Mouse (Mus musculus): ENCODE measurements around the gene Gm17545. TPM values are rescaled to one million over a fixed set of nuclear protein-coding genes. Genes with fewer than 3 reads are reported as not detected.

The Gm17545 gene
- polyA plus RNA-seq, 1 experiment from 2014 or later, result not detected

DNA sequence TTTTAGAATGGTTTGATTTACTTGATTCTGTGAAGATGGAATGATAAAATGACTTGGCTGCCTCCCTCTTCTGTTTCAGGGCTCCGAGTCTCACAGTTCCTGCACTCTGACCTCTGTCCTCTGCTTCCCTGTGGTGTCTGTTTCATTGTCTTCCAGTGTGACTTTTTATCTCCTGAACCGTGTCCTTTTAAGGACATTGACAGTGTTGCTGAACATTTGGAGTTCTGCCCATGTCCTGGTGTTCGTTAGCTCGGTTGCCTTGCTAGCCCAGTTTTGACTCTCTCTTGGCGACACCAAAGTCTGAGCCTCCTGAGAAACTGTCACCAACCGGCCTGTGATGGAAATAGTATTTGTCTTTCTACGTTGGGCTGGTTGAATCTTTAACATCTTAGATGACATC, 33.6 kb upstream of the Gm17545 start:
- no peak overlapping the region for H3K27ac ChIP-seq (ENCODE audit: low read depth, low read length)
- no peak overlapping the region for H3K9ac ChIP-seq (ENCODE audit: low read depth, low read length)
- no peak overlapping the region for H3K4me2 ChIP-seq
- H3K4me3 ChIP-seq (ENCODE audit: low read depth, low read length), result no peak overlapping the region
- H3K4me1 ChIP-seq (replicated peaks; ENCODE audit: control insufficient read depth, insufficient read depth, low read length), result 0 out of 2 replicates have a peak, but pooled peaks cover 5% of the 10 kb centered on the region
- no peaks in the 10 kb centered on the region for H3K36me3 ChIP-seq (ENCODE audit: control insufficient read depth, insufficient read depth, low read length)
- ATAC-seq (replicated peaks; ENCODE audit: low FRiP score) (no peak), DNase-seq (ENCODE audit: low spot score) (no peak)
- 59% methylated on average over 7 of the region's 7 CpGs for WGBS
- no peaks in the 10 kb centered on the region for H3K27me3 ChIP-seq (replicated peaks; ENCODE audit: control insufficient read depth, insufficient read depth, low read length)
- H3K9me3 ChIP-seq (ENCODE audit: control insufficient read depth, low read length), result no peaks in the 10 kb centered on the region

DNA sequence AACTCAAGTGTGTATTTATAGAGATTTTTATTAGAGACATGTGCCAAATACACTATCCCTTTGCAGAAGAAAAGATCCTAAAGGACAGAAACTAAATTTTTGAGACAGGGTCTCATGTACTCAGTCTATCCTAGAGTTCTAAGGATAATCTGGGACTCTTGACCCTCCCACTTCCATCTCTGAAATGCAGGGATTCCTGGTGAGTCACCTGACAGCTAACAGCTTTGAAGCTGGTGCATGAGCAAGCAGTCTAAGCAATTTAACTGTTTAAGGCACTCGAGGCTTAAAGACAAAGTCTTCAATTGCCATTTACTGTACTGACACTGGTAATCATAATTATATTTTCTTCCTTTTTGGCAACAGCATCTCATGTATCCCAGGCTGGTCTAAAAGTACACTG, 31.5 kb upstream of the Gm17545 start:
- H3K4me3 ChIP-seq (ENCODE audit: low read depth, low read length), result no peak overlapping the region
- no peaks in the 10 kb centered on the region for H3K9me3 ChIP-seq (ENCODE audit: control insufficient read depth, low read length)
- H3K27ac ChIP-seq (ENCODE audit: low read depth, low read length), result no peak overlapping the region
- H3K4me2 ChIP-seq, result no peak overlapping the region
- ATAC-seq (replicated peaks; ENCODE audit: low FRiP score), result no peak
- no peaks in the 10 kb centered on the region for H3K36me3 ChIP-seq (ENCODE audit: control insufficient read depth, insufficient read depth, low read length)
- WGBS, result 59% methylated on average over 1 of the region's 1 CpGs
- 0 out of 2 replicates have a peak, but pooled peaks cover 5% of the 10 kb centered on the region for H3K4me1 ChIP-seq (replicated peaks; ENCODE audit: control insufficient read depth, insufficient read depth, low read length)
- H3K9ac ChIP-seq (ENCODE audit: low read depth, low read length), result no peak overlapping the region
- no peak for DNase-seq (ENCODE audit: low spot score)
- H3K27me3 ChIP-seq (replicated peaks; ENCODE audit: control insufficient read depth, insufficient read depth, low read length), result no peaks in the 10 kb centered on the region

DNA sequence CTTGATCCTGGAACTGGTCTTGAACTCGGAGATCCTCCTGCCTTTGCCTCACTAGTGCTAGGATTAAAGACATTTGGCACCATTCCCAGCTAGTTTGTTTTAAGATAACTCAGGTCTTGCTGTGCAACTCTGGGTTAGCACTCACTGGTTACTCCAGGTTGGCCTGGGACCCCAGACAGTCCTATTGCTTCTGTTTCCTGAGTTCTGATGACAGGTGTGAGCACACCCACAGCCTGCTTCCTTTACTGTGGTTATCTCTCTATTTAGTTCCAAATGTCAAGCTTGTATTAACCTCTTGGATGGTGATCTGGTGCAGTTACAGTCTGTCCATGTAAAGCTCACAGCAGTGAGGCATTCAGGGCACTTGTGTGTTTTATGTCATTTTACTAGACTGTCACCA, 30.6 kb upstream of the Gm17545 start:
- WGBS, result 79% methylated on average over 1 of the region's 1 CpGs
- H3K4me3 ChIP-seq (ENCODE audit: low read depth, low read length), result no peak overlapping the region
- H3K27ac ChIP-seq (ENCODE audit: low read depth, low read length), result no peak overlapping the region
- H3K27me3 ChIP-seq (replicated peaks; ENCODE audit: control insufficient read depth, insufficient read depth, low read length), result no peaks in the 10 kb centered on the region
- ATAC-seq (replicated peaks; ENCODE audit: low FRiP score), result no peak
- H3K4me2 ChIP-seq, result no peak overlapping the region
- no peak for DNase-seq (ENCODE audit: low spot score)
- no peak overlapping the region for H3K9ac ChIP-seq (ENCODE audit: low read depth, low read length)
- no peaks in the 10 kb centered on the region for H3K9me3 ChIP-seq (ENCODE audit: control insufficient read depth, low read length)
- peaks cover 9% of the 10 kb centered on the region; the same call in 1 of the 2 replicates for H3K4me1 ChIP-seq (replicated peaks; ENCODE audit: control insufficient read depth, insufficient read depth, low read length)
- no peaks in the 10 kb centered on the region for H3K36me3 ChIP-seq (ENCODE audit: control insufficient read depth, insufficient read depth, low read length)

DNA sequence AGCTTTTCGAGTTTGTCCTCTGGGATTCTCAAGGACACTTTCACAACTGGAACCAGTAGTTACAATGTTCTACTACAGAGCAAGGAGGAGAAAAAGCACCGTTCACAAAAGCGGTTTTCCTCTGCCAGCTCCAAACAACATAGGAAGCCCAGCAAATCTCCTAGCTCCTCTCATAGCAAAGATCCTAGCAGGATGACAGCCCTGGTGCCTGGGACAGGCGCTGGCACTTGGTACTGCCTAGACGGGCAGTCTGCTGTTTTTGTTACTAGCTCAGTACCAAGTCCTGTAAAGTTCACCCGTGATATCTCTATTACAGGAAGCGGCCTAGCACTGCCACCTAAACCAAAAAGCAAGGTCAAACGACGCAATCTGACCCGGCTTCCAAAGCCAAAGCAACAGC, 29.9 kb upstream of the Gm17545 start:
- no peak for ATAC-seq (replicated peaks; ENCODE audit: low FRiP score)
- WGBS, result 69% methylated on average over 10 of the region's 10 CpGs

DNA sequence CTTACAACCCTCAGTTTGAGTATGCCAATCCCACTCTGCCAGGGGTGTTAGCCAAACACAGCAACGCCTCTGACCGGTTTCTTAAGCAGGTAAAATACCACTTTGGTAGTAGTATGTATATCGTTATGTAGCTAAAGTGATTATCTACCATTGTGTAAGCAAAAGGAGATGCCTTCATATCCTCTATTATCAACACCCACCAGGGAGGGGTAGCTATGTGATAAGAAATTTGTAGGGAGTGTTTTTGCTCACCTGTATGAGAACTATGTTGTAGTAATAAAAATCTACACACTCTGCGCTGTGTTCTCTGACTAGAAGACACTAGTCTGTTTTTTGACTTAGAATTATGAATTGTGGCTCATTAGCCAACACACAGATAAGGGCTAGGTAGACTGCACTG, 29.4 kb upstream of the Gm17545 start:
- ATAC-seq (replicated peaks; ENCODE audit: low FRiP score) (no peak), DNase-seq (ENCODE audit: low spot score) (no peak)
- Histone ChIP-seq H3K4me3 (ENCODE audit: low read depth, low read length) (no peak overlapping the region), H3K36me3 (ENCODE audit: control insufficient read depth, insufficient read depth, low read length) (no peaks in the 10 kb centered on the region), H3K27ac (ENCODE audit: low read depth, low read length) (no peak overlapping the region), H3K27me3 (replicated peaks; ENCODE audit: control insufficient read depth, insufficient read depth, low read length) (no peaks in the 10 kb centered on the region), H3K9ac (ENCODE audit: low read depth, low read length) (no peak overlapping the region), H3K4me1 (replicated peaks; ENCODE audit: control insufficient read depth, insufficient read depth, low read length) (peaks cover 12% of the 10 kb centered on the region; the same call in 1 of the 2 replicates), H3K4me2 (no peak overlapping the region), H3K9me3 (ENCODE audit: control insufficient read depth, low read length) (no peaks in the 10 kb centered on the region)
- WGBS, result 85% methylated on average over 4 of the region's 4 CpGs

More for the DNA sequence above, 29.9 kb upstream of the Gm17545 start:
- Histone ChIP-seq H3K4me1 (replicated peaks; ENCODE audit: control insufficient read depth, insufficient read depth, low read length) (peaks cover 12% of the 10 kb centered on the region; the same call in 1 of the 2 replicates), H3K9me3 (ENCODE audit: control insufficient read depth, low read length) (no peaks in the 10 kb centered on the region), H3K27ac (ENCODE audit: low read depth, low read length) (no peak overlapping the region), H3K36me3 (ENCODE audit: control insufficient read depth, insufficient read depth, low read length) (no peaks in the 10 kb centered on the region), H3K27me3 (replicated peaks; ENCODE audit: control insufficient read depth, insufficient read depth, low read length) (no peaks in the 10 kb centered on the region), H3K9ac (ENCODE audit: low read depth, low read length) (no peak overlapping the region), H3K4me2 (no peak overlapping the region), H3K4me3 (ENCODE audit: low read depth, low read length) (no peak overlapping the region)
- DNase-seq (ENCODE audit: low spot score), result no peak

DNA sequence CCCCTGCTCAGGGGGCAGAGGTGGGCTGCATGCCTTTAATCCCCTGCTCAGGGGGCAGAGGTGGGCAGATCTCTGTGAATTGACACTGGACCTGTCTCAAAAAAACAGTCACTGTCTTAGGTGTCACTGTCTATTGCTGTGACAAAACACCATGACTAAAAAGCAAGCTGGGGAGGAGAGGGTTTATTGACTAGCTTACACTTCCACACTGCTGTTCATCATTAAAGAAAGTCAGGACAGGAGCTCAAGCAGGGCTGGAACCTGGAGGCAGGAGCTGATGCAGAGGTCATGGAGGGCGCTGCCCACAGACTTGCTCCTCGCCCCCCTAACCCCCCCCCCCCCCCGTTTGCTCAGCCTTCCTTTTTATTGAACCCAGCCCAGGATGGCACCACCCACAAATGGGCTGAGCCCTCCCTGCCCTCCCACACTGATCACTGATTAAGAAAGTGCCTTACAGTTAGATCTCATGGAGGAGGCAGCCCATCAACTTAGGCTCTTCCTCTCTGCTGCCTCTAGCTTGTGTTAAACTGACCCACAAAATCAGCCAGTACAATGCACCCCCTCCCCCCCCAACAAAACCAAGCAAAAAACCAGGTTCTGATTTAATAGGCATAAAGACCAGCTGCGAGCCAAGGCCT, 25.9 kb upstream of the Gm17545 start:
- DNase-seq (ENCODE audit: low spot score), result no peak
- H3K27ac ChIP-seq (ENCODE audit: low read depth, low read length), result no peak overlapping the region
- H3K4me2 ChIP-seq, result no peak overlapping the region
- 63% methylated on average over 3 of the region's 4 CpGs for WGBS
- no peak overlapping the region for H3K9ac ChIP-seq (ENCODE audit: low read depth, low read length)
- H3K4me3 ChIP-seq (ENCODE audit: low read depth, low read length), result no peak overlapping the region
- no peaks in the 10 kb centered on the region for H3K27me3 ChIP-seq (replicated peaks; ENCODE audit: control insufficient read depth, insufficient read depth, low read length)
- H3K36me3 ChIP-seq (ENCODE audit: control insufficient read depth, insufficient read depth, low read length), result no peaks in the 10 kb centered on the region
- H3K4me1 ChIP-seq (replicated peaks; ENCODE audit: control insufficient read depth, insufficient read depth, low read length), result peaks cover 12% of the 10 kb centered on the region
- H3K9me3 ChIP-seq (ENCODE audit: control insufficient read depth, low read length), result no peaks in the 10 kb centered on the region
- ATAC-seq (replicated peaks; ENCODE audit: low FRiP score), result peak; percentile 66

DNA sequence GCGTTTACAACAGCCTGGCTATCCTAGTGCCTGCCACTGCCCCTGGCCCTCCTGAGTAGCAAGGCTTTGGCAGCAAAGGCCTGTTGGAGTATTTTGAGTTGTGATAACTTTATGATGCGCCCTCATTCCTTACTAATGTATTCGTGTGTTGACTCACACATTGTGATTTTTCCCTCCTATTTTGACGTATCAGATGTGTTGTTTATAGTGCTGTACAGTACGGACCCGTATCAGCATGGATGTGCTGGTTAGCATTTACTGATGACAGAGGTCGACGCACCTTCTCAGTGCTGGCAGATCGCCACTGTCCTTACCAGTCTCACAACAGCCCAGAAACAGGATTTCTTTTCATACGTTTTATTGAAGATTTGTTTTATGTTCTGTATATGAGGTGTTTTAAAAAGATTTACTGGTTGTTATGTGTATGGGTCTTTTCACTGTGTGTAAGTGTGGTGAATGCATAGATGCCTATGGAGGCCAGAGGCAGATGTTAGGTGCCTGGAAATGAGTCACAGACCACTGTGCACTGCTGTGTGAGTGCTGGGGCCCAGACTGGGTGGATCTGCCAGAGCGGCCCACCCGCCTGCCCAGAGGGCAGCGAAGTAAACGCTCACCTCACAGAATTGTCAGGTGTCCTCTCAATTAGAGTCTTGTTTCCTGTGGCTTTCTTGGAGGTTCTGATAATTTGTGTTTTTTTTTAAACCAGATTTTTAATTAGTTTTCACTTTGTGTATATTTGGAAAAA, 25.3 kb upstream of the Gm17545 start:
- Histone ChIP-seq H3K27me3 (replicated peaks; ENCODE audit: control insufficient read depth, insufficient read depth, low read length) (no peaks in the 10 kb centered on the region), H3K9ac (ENCODE audit: low read depth, low read length) (no peak overlapping the region), H3K4me3 (ENCODE audit: low read depth, low read length) (no peak overlapping the region), H3K4me1 (replicated peaks; ENCODE audit: control insufficient read depth, insufficient read depth, low read length) (peaks cover 10% of the 10 kb centered on the region), H3K36me3 (ENCODE audit: control insufficient read depth, insufficient read depth, low read length) (no peaks in the 10 kb centered on the region), H3K27ac (ENCODE audit: low read depth, low read length) (no peak overlapping the region), H3K9me3 (ENCODE audit: control insufficient read depth, low read length) (no peaks in the 10 kb centered on the region), H3K4me2 (no peak overlapping the region)
- ATAC-seq (replicated peaks; ENCODE audit: low FRiP score) (no peak), DNase-seq (ENCODE audit: low spot score) (no peak)
- 80% methylated on average over 14 of the region's 14 CpGs for WGBS

DNA sequence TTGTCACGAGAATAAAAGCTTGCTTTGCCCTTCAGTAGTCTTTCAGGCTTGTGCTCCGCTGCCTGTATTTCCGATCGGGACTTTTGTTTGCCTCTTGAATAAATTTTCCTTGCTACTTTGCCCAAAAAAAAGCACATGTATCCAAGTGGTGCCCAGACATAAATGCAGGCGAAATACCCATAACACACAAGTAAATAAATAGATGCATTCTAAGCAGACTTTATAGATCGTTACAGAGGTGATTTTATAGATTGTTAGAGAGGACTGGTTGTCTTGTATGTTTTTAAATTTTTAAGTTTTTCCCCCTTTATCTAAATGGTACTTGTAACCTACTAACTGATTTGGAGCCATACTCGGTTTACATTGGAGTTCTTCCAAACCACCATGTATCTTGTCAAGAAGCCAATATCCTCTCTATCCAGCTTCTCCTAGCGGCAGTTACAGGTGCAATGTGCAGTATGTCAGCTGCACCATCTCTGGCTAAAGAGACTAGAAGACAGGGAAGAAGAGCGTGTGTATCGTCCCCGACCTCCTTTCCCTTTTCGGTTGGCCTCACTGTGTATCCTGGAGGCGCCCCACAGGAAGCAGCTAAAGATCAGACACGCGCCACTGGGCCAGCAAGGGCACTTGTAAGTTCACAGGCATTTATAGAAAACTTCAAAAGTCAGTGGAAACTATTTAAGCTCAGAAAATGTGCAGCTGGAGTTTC, 24.4 kb upstream of the Gm17545 start:
- Histone ChIP-seq H3K9ac (ENCODE audit: low read depth, low read length) (no peak overlapping the region), H3K27me3 (replicated peaks; ENCODE audit: control insufficient read depth, insufficient read depth, low read length) (no peaks in the 10 kb centered on the region), H3K27ac (ENCODE audit: low read depth, low read length) (no peak overlapping the region), H3K4me1 (replicated peaks; ENCODE audit: control insufficient read depth, insufficient read depth, low read length) (peaks cover 7% of the 10 kb centered on the region), H3K4me3 (ENCODE audit: low read depth, low read length) (no peak overlapping the region), H3K9me3 (ENCODE audit: control insufficient read depth, low read length) (no peaks in the 10 kb centered on the region), H3K4me2 (peak overlapping the region; percentile 26; the same call in 1 of the 2 replicates), H3K36me3 (ENCODE audit: control insufficient read depth, insufficient read depth, low read length) (no peaks in the 10 kb centered on the region)
- DNase-seq (ENCODE audit: low spot score) (no peak), ATAC-seq (replicated peaks; ENCODE audit: low FRiP score) (no peak)
- WGBS, result 61% methylated on average over 15 of the region's 15 CpGs
